ENCODE assay signal across 8 mouse cellular contexts in the genomic region with DNA sequence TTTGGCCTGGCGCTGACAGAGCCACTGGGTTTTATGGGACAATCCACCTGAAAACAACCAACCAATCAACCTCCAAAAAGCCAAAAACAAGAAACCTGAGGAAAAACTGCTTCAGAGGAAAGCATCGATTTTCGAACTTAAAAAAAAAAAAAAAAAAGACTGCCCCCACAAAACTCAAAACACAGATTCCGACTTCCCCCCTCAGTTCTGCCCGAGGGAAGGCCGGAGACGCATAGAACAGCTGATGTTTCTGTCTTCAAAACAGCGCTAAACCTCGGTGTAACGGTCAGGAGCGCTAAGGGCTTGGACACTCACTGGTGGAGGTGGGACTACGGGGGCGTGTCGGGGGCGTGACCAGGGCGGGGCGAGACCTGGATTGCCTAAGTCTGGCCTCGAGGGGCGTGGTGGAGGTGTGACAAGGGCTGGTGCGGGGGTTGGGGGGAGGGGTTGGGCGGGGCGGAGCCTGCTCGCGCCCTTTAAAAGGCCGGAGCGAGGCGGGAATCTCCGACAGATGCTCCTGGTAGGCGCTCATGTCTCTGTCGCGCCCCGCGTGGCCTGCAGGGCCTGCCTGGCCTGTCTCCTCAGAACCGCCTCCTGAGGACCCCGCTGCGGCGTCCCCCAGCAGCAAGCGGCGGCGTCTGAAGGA. TPM values are rescaled to one million over a fixed set of nuclear protein-coding genes. Genes with fewer than 3 reads are reported as not detected.
DNase-seq lines count a peak whose midpoint lies in the region; ATAC-seq and TF ChIP-seq lines count a peak whose summit lies in the region.

Gene Rad51ap2, plus strand, starts transcription at position 531 of the 646 bp plus-strand sequence.

- H3K27me3 ChIP-seq in forebrain, embryonic 10.5 days (ENCODE audit: poor library complexity, severe bottlenecking), result peaks cover 22% of the 10 kb centered on the region
- no peaks in the 10 kb centered on the region for H3K27me3 ChIP-seq in heart, embryonic 14.5 days (ENCODE audit: control insufficient read depth, insufficient read depth, low read length)
- no peaks in the 10 kb centered on the region; the same call in 1 of the 2 replicates for H3K27me3 ChIP-seq in liver, embryonic 11.5 days (replicated peaks; ENCODE audit: control insufficient read depth, insufficient read depth, low read length)
- H3K27me3 ChIP-seq in stomach, postnatal 0 days (ENCODE audit: control insufficient read depth, insufficient read depth, low read length), result no peaks in the 10 kb centered on the region

- H3K4me1 ChIP-seq in forebrain, embryonic 10.5 days, result peaks cover 7% of the 10 kb centered on the region
- peaks cover 0 to 3% of the 10 kb centered on the region in 2 experiments; a peak in 1 of 4 replicates for H3K4me1 ChIP-seq in heart, embryonic 14.5 days (ENCODE audit: control insufficient read depth in 2 of 2, insufficient read depth in 2 of 2, low read length in 2 of 2)
- H3K4me1 ChIP-seq in liver, embryonic 11.5 days (replicated peaks; ENCODE audit: control insufficient read depth, insufficient read depth, low read length), result peaks cover 4% of the 10 kb centered on the region; the same call in 1 of the 2 replicates
- no peaks in the 10 kb centered on the region for H3K4me1 ChIP-seq in stomach, postnatal 0 days (replicated peaks; ENCODE audit: control insufficient read depth, insufficient read depth)

- peak; percentile 17; the same call in 1 of the 2 replicates for TF ChIP-seq CTCF in stomach, postnatal 0 days (IDR thresholded peaks at IDR 0.05; ENCODE audit: low read depth)

- ATAC-seq in CD4-positive, CD25-positive, alpha-beta regulatory T cell, adult 4 months, result no peak
- ATAC-seq in heart, embryonic 14.5 days (ENCODE audit: insufficient number of reproducible peaks, insufficient read depth, low FRiP score, low read depth), result peak; percentile 100
- ATAC-seq in liver, embryonic 11.5 days (replicated peaks; ENCODE audit: low FRiP score), result peak; percentile 100
- ATAC-seq in stomach, postnatal 0 days (ENCODE audit: low FRiP score, low TSS enrichment), result peak; percentile 99

- H3K4me2 ChIP-seq in heart, embryonic 14.5 days (ENCODE audit: low read length), result peak within 1 kb of the TSS; percentile 97
- H3K4me2 ChIP-seq in liver, embryonic 11.5 days, result peak within 1 kb of the TSS; percentile 82
- H3K4me2 ChIP-seq in stomach, postnatal 0 days (replicated peaks; ENCODE audit: low read depth), result peak within 1 kb of the TSS; percentile 92

- no peaks in the 10 kb centered on the region for H3K9me3 ChIP-seq in forebrain, embryonic 10.5 days
- no peaks in the 10 kb centered on the region for H3K9me3 ChIP-seq in heart, embryonic 14.5 days (ENCODE audit: control insufficient read depth, low read length)
- H3K9me3 ChIP-seq in liver, embryonic 11.5 days (ENCODE audit: control insufficient read depth, low read length), result no peaks in the 10 kb centered on the region
- no peaks in the 10 kb centered on the region for H3K9me3 ChIP-seq in stomach, postnatal 0 days (ENCODE audit: control insufficient read depth, low read length)

- TF ChIP-seq EP300 in stomach, postnatal 0 days (optimal IDR thresholded peaks at IDR 0.05), result no peak

- peak; percentile 9 for DNase-seq in CD4-positive, CD25-positive, alpha-beta regulatory T cell, adult 2 months (ENCODE audit: low read depth, low spot score)
- peak; percentile 99 for DNase-seq in forebrain, embryonic 10.5 days (ENCODE audit: extremely low spot score, low spot score)
- peak; percentile 92 for DNase-seq in kidney, postnatal 10 days
- DNase-seq in liver, embryonic 11.5 days (ENCODE audit: low spot score), result peak; percentile 90
- peak; percentile 2 to 11 for DNase-seq in natural killer cell, adult 2 months (ENCODE audit: low spot score in 2 of 2)
- peak; percentile 95 for DNase-seq in stomach, postnatal 0 days (ENCODE audit: low spot score)

- 1% methylated on average over 37 of the region's 40 CpGs for WGBS in forebrain, embryonic 10.5 days
- WGBS in heart, embryonic 14.5 days, result 1% methylated on average over 36 of the region's 40 CpGs
- whole genome bisulfite sequencing in liver, embryonic 11.5 days, result 2% methylated on average over 35 of the region's 40 CpGs
- WGBS in stomach, postnatal 0 days, result 2% methylated on average over 40 of the region's 40 CpGs

- peak within 1 kb of the TSS; percentile 65 for H3K9ac ChIP-seq in heart, embryonic 14.5 days (ENCODE audit: low read length)
- H3K9ac ChIP-seq in liver, embryonic 11.5 days (ENCODE audit: low read depth, low read length), result no peak within 1 kb of the TSS
- peak within 1 kb of the TSS; percentile 50 for H3K9ac ChIP-seq in stomach, postnatal 0 days (ENCODE audit: low read length)

- peak within 1 kb of the TSS; percentile 84 for H3K27ac ChIP-seq in forebrain, embryonic 10.5 days
- no peak within 1 kb of the TSS for H3K27ac ChIP-seq in heart, embryonic 14.5 days (replicated peaks in 1 of 2; ENCODE audit: control insufficient read depth in 1 of 2, insufficient read depth in 1 of 2, low read depth in 2 of 2, low read length in 2 of 2)
- H3K27ac ChIP-seq in liver, embryonic 11.5 days (ENCODE audit: low read depth, low read length), result no peak within 1 kb of the TSS
- H3K27ac ChIP-seq in stomach, postnatal 0 days (replicated peaks), result no peak within 1 kb of the TSS

- no peaks in the 10 kb centered on the region for H3K36me3 ChIP-seq in forebrain, embryonic 10.5 days (replicated peaks)
- H3K36me3 ChIP-seq in heart, embryonic 14.5 days (ENCODE audit: control insufficient read depth, insufficient read depth, low read length), result no peaks in the 10 kb centered on the region
- H3K36me3 ChIP-seq in liver, embryonic 11.5 days (ENCODE audit: control insufficient read depth, insufficient read depth, low read length), result no peaks in the 10 kb centered on the region
- no peaks in the 10 kb centered on the region for H3K36me3 ChIP-seq in stomach, postnatal 0 days (ENCODE audit: control insufficient read depth, insufficient read depth, low read length)

- H3K4me3 ChIP-seq in forebrain, embryonic 10.5 days, result peak within 1 kb of the TSS; percentile 65
- peak within 1 kb of the TSS; percentile 50 to 51 for H3K4me3 ChIP-seq in heart, embryonic 14.5 days (ENCODE audit: control insufficient read depth in 1 of 2, insufficient read depth in 1 of 2, low read depth in 1 of 2, low read length in 2 of 2)
- H3K4me3 ChIP-seq in liver, embryonic 11.5 days (ENCODE audit: low read depth, low read length), result peak within 1 kb of the TSS; percentile 51
- H3K4me3 ChIP-seq in stomach, postnatal 0 days (ENCODE audit: low read depth, low read length), result peak within 1 kb of the TSS; percentile 48

RNA-seq across cellular contexts. Expression of gene Rad51ap2, which starts in this region (rescaled TPM):
- polyA plus RNA-seq in CD4-positive, CD25-positive, alpha-beta regulatory T cell, adult 4 months (2017; shearing (Covaris generic)), result not detected
- polyA plus RNA-seq in forebrain, embryonic 10.5 days (2016; fragmentation: Nextera tagmentation; extraction: Ambion mirVana), result 0.14 and 0.45 TPM in 2 replicates
- 0.16 and 0.42 TPM in 2 replicates for polyA plus RNA-seq in heart, embryonic 14.5 days (2014; fragmentation: Nextera tagmentation; extraction: Ambion mirVana)
- polyA plus RNA-seq in liver, embryonic 11.5 days (2014; fragmentation: Nextera tagmentation; extraction: Ambion mirVana), result 0.16 and 0.23 TPM in 2 replicates
- polyA plus RNA-seq in stomach, postnatal 0 days (2015; fragmentation: Nextera tagmentation; extraction: Ambion mirVana), result 0.33 and 0.38 TPM in 2 replicates

Comparison
In these comparisons a context has a peak if more than half of its experiments do, and no peak if none do; other contexts are left out.
1. Peak in DNase-seq, H3K4me3 ChIP-seq and H3K27ac ChIP-seq in forebrain, embryonic 10.5 days; RNA of the gene not detected or under 1 TPM.
2. Peak in ATAC-seq, H3K4me3 ChIP-seq, H3K9ac ChIP-seq and H3K4me2 ChIP-seq in heart, embryonic 14.5 days; RNA of the gene not detected or under 1 TPM.
3. Peak in DNase-seq, ATAC-seq, H3K4me3 ChIP-seq and H3K4me2 ChIP-seq in liver, embryonic 11.5 days; RNA of the gene not detected or under 1 TPM.
4. Peak in DNase-seq, ATAC-seq, H3K4me3 ChIP-seq, H3K9ac ChIP-seq and H3K4me2 ChIP-seq in stomach, postnatal 0 days; RNA of the gene not detected or under 1 TPM.
5. DNase-seq: peak in every context shown above with its lines; median percentile 99 in forebrain, embryonic 10.5 days; 95 in stomach, postnatal 0 days; 92 in kidney, postnatal 10 days; 90 in liver, embryonic 11.5 days; 9 in CD4-positive, CD25-positive, alpha-beta regulatory T cell, adult 2 months; 6 in natural killer cell, adult 2 months.